Mouse (Mus musculus) G1E (cell line): Measurements from ENCODE around the gene Mrpl38. TPM values are rescaled to one million over a fixed set of nuclear protein-coding genes. Genes with fewer than 3 reads are reported as not detected.

ENCODE experiments used
- ATAC-seq: 2 replicates; pipeline ENCODE4 v1.8.0; 2016; ENCODE audit warnings: mild to moderate bottlenecking; ENCODE audit not compliant: insufficient number of reproducible peaks, poor library complexity, low FRiP score, severe bottlenecking; ENCODE audit errors: extremely low read depth
- DNase-seq: peaks from one replicate; pipeline ENCODE4 v3.0.0; 2012; ENCODE audit warnings: low spot score
- H3K27me3 ChIP-seq: 2 replicates; pipeline ENCODE4 v1.6.1; 2012; ENCODE audit warnings: mild to moderate bottlenecking, low read length, inconsistent platforms; ENCODE audit not compliant: insufficient read depth
- H3K36me3 ChIP-seq: replicated peaks from 2 replicates; pipeline ENCODE3; 2012; ENCODE audit warnings: mild to moderate bottlenecking, inconsistent platforms
- H3K4me1 ChIP-seq: 2 replicates; pipeline ENCODE4 v1.6.1; 2012; ENCODE audit warnings: low read depth, low read length, inconsistent platforms, mixed read lengths; ENCODE audit not compliant: insufficient read depth
- H3K4me3 ChIP-seq: 2 replicates; pipeline ENCODE4 v1.5.1; 2012; ENCODE audit warnings: low read depth, mild to moderate bottlenecking, inconsistent platforms, low read length, moderate library complexity, mixed read lengths
- H3K9me3 ChIP-seq: replicated peaks from 2 replicates; pipeline ENCODE4 v1.6.1; 2012; ENCODE audit warnings: inconsistent platforms
- CTCF ChIP-seq: IDR thresholded peaks from 2 replicates; pipeline ENCODE4 v1.5.1; 2012; ENCODE audit warnings: low read depth, low read length, inconsistent platforms, mixed read lengths
- GATA1 ChIP-seq: IDR thresholded peaks from 2 replicates; pipeline ENCODE4 v1.6.1; 2012; ENCODE audit warnings: borderline replicate concordance, low read length, inconsistent platforms, mixed read lengths
- GATA2 ChIP-seq: IDR thresholded peaks from 2 replicates; pipeline ENCODE4 v1.6.1; 2012; ENCODE audit warnings: low read depth, low read length, inconsistent platforms, borderline replicate concordance
- POLR2AphosphoS5 ChIP-seq: IDR thresholded peaks from 2 replicates; pipeline ENCODE4 v1.6.1; 2012; ENCODE audit warnings: low read depth, low read length, inconsistent platforms; ENCODE audit not compliant: insufficient replicate concordance
- TAL1 ChIP-seq: conservative IDR thresholded peaks from 2 replicates; pipeline ENCODE4 v1.6.1; 2012; ENCODE audit warnings: low read depth, low read length, inconsistent platforms, mixed read lengths
- polyA plus RNA-seq: library from polyadenylated mRNA; stranded (reverse); fragments of >175 nt; gene quantifications from 2 replicates; pipeline ENCODE4 v1.2.3, GENCODE M21; 2012
- total RNA-seq, 2 experiments: library from RNA; stranded (forward) in 1 of 2; stranded (reverse) in 1 of 2; fragments of 200-1000 nt in 1 of 2; fragments of >200 nt in 1 of 2; fragmentation: Nextera tagmentation in 1 of 2; gene quantifications; 2 replicates each; pipeline ENCODE4 v1.2.3; 2014 to 2017

Gene Mrpl38
- total and polyA plus RNA-seq, 3 experiments = 38.3 to 144 (median 99.3) TPM

DNA sequence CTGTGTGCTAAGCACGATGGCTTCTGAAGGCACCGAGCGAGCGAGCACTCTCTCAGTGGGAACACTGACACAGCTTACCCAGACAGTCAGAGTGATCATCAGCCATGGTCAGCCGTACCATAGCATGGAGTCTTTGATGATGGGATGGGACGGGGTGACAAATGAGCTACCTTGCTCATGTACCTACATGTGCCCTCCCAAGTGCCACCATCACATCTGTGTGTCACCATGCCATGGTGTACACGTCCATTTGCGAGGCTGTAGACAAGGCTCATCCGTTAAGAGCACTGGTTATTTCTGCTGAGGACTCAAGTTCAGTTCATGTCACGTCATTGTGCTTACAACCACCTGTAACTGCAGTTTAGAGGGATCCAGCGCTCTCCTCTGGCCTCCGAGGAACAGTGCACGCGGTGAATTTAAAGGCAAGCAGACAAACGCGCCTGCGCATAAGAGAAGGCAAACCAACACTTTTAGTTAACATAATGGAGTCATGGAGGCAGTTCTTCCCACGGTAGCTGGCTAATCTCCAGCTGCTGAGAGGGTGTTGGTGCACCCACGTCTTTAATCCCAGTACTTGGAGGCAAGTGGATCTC lies 27.0 kb downstream of the Mrpl38 start:
- Histone ChIP-seq H3K4me1 (peaks cover 13% of the 10 kb centered on the region), H3K9me3 (peaks cover 29% of the 10 kb centered on the region), H3K4me3 (no peak overlapping the region), H3K36me3 (no peaks in the 10 kb centered on the region), H3K27me3 (peaks cover 52% of the 10 kb centered on the region)
- DNase-seq (no peak), ATAC-seq (no peak)
- TF ChIP-seq GATA1 = no peak
- no peak for TF ChIP-seq TAL1
- no peak for TF ChIP-seq POLR2AphosphoS5
- no peak for TF ChIP-seq CTCF
- no peak for TF ChIP-seq GATA2

DNA sequence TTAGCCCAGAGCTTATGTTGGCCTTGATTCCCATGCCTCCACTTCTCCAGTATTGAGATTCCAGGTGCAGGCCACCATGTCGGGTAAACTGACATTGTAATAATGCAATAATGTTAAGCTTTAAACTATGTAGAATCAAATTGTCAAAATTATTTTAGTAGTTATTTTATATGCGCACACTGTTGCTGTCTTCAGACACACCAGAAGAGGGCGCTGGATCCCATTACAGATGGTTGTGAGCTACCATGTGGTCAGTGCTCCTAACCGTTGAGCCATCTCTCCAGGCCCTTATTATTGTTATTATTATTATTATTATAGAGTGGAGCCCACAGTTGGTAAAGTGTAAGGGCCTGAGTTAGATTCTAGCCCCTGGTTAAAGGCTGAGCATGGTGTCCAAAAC lies 27.6 kb downstream of the Mrpl38 start:
- H3K4me1 ChIP-seq = peaks cover 19% of the 10 kb centered on the region
- ATAC-seq (no peak), DNase-seq (no peak)
- no peaks in the 10 kb centered on the region for H3K36me3 ChIP-seq
- peaks cover 29% of the 10 kb centered on the region for H3K9me3 ChIP-seq
- H3K4me3 ChIP-seq = no peak overlapping the region
- peaks cover 55% of the 10 kb centered on the region for H3K27me3 ChIP-seq
- TF ChIP-seq GATA1 (no peak), TAL1 (no peak), GATA2 (no peak), POLR2AphosphoS5 (no peak), CTCF (no peak)

DNA sequence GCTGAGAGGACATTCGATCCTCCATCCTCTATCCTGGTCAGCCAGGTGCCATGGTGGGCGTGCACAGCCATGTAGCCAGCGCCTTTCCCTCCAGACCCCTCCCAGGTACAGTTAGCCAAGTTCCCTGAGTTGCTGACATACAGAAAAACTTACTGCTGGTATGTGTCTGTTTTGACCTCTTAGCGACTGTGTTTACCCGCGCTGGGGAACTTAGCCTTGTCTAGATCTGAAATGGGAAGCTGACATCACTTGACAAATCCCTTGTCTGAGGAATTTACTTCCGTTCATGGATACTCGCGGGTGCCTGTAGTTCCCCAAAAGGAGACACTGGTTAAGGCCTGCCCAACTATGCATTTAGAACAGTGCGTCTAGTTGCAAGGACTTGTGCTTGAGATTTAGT lies 28.1 kb downstream of the Mrpl38 start:
- Histone ChIP-seq H3K9me3 (peaks cover 29% of the 10 kb centered on the region), H3K36me3 (no peaks in the 10 kb centered on the region), H3K4me1 (peaks cover 24% of the 10 kb centered on the region), H3K4me3 (no peak overlapping the region), H3K27me3 (peaks cover 57% of the 10 kb centered on the region)
- DNase-seq = no peak
- TF ChIP-seq CTCF (no peak), TAL1 (no peak), GATA2 (no peak), GATA1 (no peak), POLR2AphosphoS5 (no peak)
- no peak for ATAC-seq

DNA sequence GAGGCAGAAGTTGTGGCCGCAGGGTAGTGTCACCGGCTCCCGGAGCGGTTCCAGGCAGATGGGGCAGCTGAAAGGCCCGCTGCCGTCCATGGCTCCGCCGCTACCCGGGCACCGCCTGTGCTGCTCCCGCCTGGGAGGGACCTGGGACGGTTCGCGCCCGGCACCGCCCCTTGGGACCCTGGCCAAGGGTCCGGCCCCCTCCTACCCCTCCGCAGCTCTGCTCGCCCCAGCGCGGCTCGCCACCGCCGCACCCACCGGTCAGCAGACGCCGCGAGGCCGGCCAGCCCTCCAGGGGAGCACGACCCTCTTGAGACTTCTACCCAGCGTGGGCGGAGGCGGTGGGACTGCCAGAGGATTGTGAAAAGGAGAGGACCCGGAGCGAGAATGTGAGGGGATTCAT lies 28.5 kb downstream of the Mrpl38 start:
- H3K9me3 ChIP-seq = peaks cover 29% of the 10 kb centered on the region
- peaks cover 57% of the 10 kb centered on the region for H3K27me3 ChIP-seq
- peaks cover 28% of the 10 kb centered on the region for H3K4me1 ChIP-seq
- DNase-seq (no peak), ATAC-seq (no peak)
- no peak for TF ChIP-seq TAL1
- TF ChIP-seq CTCF = no peak
- TF ChIP-seq POLR2AphosphoS5 = no peak
- no peak for TF ChIP-seq GATA2
- no peak for TF ChIP-seq GATA1
- no peaks in the 10 kb centered on the region for H3K36me3 ChIP-seq
- H3K4me3 ChIP-seq = no peak overlapping the region; the same call in 1 of the 2 replicates

DNA sequence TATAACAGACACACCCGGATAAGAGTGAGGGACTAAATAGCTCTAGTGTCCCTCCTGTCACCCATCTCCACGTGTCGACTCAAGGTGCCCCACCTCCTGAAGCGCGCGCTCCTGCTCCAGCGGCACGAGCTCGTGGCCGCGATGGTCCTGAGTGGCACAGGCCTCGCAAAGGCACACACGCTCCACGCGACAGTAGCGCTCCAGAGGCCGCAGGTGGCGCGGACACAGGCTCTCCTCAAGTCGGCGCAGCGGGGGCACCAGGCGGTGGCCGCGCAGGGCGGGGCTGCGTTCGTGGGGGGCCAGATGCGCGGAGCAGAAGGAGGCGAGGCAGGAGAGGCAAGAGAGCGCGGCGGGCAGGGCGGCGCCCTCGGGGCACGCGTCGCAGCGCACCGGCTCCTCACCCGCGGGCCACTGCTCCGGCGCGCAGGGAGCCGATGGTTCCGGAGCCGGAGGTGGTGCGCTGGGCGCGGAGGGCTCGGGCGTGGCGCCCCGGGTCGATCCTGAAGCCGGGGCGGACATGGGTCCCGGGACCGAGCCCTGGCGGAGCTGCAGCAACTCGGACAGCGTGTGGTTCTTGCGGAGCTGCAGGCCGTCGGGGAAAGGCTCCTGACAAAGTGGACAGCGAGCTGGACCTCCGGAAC lies 29.1 kb downstream of the Mrpl38 start:
- peaks cover 57% of the 10 kb centered on the region for H3K27me3 ChIP-seq
- H3K9me3 ChIP-seq = peaks cover 29% of the 10 kb centered on the region
- TF ChIP-seq CTCF (no peak), GATA2 (no peak), GATA1 (no peak), POLR2AphosphoS5 (no peak), TAL1 (no peak)
- no peaks in the 10 kb centered on the region for H3K36me3 ChIP-seq
- H3K4me1 ChIP-seq = peaks cover 34% of the 10 kb centered on the region
- H3K4me3 ChIP-seq = peak overlapping the region; percentile 15; the same call in 1 of the 2 replicates
- DNase-seq (no peak), ATAC-seq (no peak)

DNA sequence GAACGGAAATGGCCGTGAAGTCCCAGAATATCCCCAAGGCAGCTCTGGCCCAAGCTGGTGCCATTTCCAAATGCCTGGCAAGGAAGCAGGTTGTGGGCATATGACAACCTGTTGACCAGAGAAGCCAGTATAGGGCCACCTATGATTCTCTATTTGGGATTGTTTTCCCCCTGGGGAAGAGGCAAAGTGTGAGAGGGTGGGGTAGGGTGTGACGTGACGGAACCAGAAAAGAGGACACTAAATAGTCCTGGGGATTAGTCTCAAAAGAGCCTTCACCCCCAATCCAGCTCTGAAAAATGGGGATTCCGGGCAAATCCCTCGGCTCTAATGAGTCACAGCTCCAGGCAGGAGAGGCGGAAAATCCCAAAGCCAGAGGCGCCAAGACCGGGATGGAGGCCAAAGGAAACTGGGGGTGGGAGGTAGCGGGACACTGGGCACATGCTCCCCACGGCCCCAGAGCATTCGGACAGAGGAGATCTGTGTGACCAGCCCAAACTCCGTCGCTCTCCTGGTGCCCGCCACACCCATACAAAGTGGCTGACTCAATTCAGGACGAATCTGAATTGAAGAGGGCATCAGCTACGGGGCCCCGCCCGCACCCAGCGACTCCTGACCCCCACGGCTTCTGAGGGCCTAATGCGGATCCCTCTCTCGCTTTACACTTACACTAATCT lies 30.1 kb downstream of the Mrpl38 start:
- TF ChIP-seq CTCF = no peak
- TF ChIP-seq GATA1 = no peak
- TF ChIP-seq POLR2AphosphoS5 = no peak
- TF ChIP-seq GATA2 = no peak
- no peak for TF ChIP-seq TAL1
- no peaks in the 10 kb centered on the region for H3K36me3 ChIP-seq
- peaks cover 40% of the 10 kb centered on the region for H3K4me1 ChIP-seq
- no peak for DNase-seq
- H3K4me3 ChIP-seq = no peak overlapping the region
- H3K27me3 ChIP-seq = peaks cover 51% of the 10 kb centered on the region
- ATAC-seq = no peak
- peaks cover 29% of the 10 kb centered on the region for H3K9me3 ChIP-seq
